Mouse (Mus musculus) heart, adult 2 months (tissue): ENCODE results near the gene Rnf17. TPM values are rescaled to one million over a fixed set of nuclear protein-coding genes. Genes with fewer than 3 reads are reported as not detected.
A peak's percentile ranks its signal among the peaks of the same experiment; 100 is the strongest.

Experiments
- DNase-seq, 2 experiments: peaks; one replicate each; pipeline ENCODE4 v3.0.0; 2021
- H3K27ac ChIP-seq: fragments of 200-600 bp; 2 replicates; pipeline ENCODE4 v1.8.1; 2022
- H3K27me3 ChIP-seq: fragments of 200-500 bp; 2 replicates; pipeline ENCODE4 v1.6.1; 2012; ENCODE audit warnings: mild to moderate bottlenecking, low read length, inconsistent platforms, mixed read lengths; ENCODE audit not compliant: control insufficient read depth, insufficient read depth
- H3K36me3 ChIP-seq: fragments of 200-500 bp; 2 replicates; pipeline ENCODE4 v1.6.1; 2012; ENCODE audit warnings: low read length, inconsistent platforms; ENCODE audit not compliant: control insufficient read depth, insufficient read depth
- H3K4me1 ChIP-seq: fragments of 200-500 bp; 2 replicates; pipeline ENCODE4 v1.6.1; 2011; ENCODE audit warnings: low read length; ENCODE audit not compliant: control insufficient read depth, insufficient read depth
- H3K4me3 ChIP-seq: fragments of 200-600 bp; 2 replicates; pipeline ENCODE4 v1.8.1; 2022
- H3K79me2 ChIP-seq: fragments of 200-500 bp; replicated peaks from 2 replicates; pipeline ENCODE4 v1.6.1; 2012; ENCODE audit warnings: mild to moderate bottlenecking, inconsistent platforms, low read length, moderate library complexity, mixed read lengths; ENCODE audit not compliant: control insufficient read depth, insufficient read depth
- H3K9ac ChIP-seq: fragments of 200-500 bp; 2 replicates; pipeline ENCODE4 v1.6.1; 2012; ENCODE audit warnings: low read depth, mild to moderate bottlenecking, control low read depth, inconsistent platforms, low read length, mixed read lengths
- CTCF ChIP-seq: fragments of 200-600 bp; IDR thresholded peaks from 2 replicates; pipeline ENCODE4 v1.8.1; 2022; ENCODE audit warnings: antibody characterized with exemption, mild to moderate bottlenecking, moderate library complexity
- EP300 ChIP-seq: fragments of 200-500 bp; IDR thresholded peaks from 2 replicates; pipeline ENCODE4 v1.6.1; 2011; ENCODE audit warnings: low read depth, low read length, control low read depth; ENCODE audit not compliant: insufficient read depth
- POLR2A ChIP-seq: fragments of 200-500 bp; IDR thresholded peaks from 2 replicates; pipeline ENCODE4 v1.6.1; 2011; ENCODE audit warnings: mild to moderate bottlenecking, low read depth, low read length, control low read depth; ENCODE audit not compliant: insufficient read depth
- WGBS: fragments of 180-500 bp; shearing (Covaris S2); methylation state at CpG from one replicate; pipeline ENCODE4 v1.1.7; 2018; 5-methylcytosine and 5-hydroxymethylcytosine counted together
- intact Hi-C: fragments of 180-260 bp; cut with DNase I; formaldehyde crosslinking; loops from one replicate; pipeline ENCODE4 v1.15.1; 2025
- polyA plus RNA-seq: library from polyadenylated mRNA; depleted of rRNA; stranded (reverse); fragments of >200 nt; gene quantifications from 2 replicates; pipeline ENCODE4 v1.2.3, GENCODE M21; 2012
- total RNA-seq, 2 experiments: library from RNA; stranded (reverse); gene quantifications; 2 replicates each; pipeline ENCODE4 v1.2.3; 2021

Gene Rnf17
- total and polyA plus RNA-seq, 3 experiments, result 0.06 to 0.34 (median 0.29) TPM

DNA sequence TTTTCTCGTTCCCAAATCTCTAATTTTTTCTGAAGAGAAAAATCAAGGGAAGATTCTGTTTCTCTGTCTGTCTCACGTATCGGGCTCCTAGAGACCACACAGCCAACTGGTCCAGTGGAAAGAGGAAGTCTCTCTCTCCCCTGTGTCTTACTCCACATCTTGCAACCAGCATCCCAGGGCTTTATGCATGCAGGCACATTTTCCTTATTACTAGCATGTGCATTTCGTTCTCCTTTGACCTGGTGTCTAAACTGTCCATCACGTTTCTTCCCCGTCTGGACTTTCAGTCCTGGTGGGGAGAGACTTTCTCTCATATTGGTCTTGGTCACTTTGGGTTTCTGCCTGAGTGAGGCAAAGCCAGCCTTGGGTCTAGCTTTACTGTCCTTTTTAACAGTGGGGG is 150.5 kb downstream of the Rnf17 start:
- Histone ChIP-seq H3K36me3 (no peaks in the 10 kb centered on the region), H3K27ac (no peak overlapping the region)

GRCm38 (mm10) chr14:56553331-56553730 is 150.9 kb downstream of the Rnf17 start:
- H3K4me3 ChIP-seq, result no peak overlapping the region
- H3K27me3 ChIP-seq, result no peaks in the 10 kb centered on the region
- no peaks in the 10 kb centered on the region for H3K36me3 ChIP-seq
- no peaks in the 10 kb centered on the region for H3K4me1 ChIP-seq
- no peak overlapping the region for H3K27ac ChIP-seq
- no peak overlapping the region for H3K9ac ChIP-seq
- no peaks in the 10 kb centered on the region for H3K79me2 ChIP-seq
- DNase-seq, result no peak
- TF ChIP-seq CTCF (no peak), EP300 (no peak), POLR2A (no peak)
- 94% methylated on average over 7 of the region's 7 CpGs for WGBS
- intact Hi-C loops, result no loop called here

More for the DNA sequence above, 150.5 kb downstream of the Rnf17 start:
- intact Hi-C loops, result no loop called here
- Histone ChIP-seq H3K4me3 (no peak overlapping the region), H3K27me3 (no peaks in the 10 kb centered on the region), H3K79me2 (no peaks in the 10 kb centered on the region), H3K9ac (no peak overlapping the region), H3K4me1 (no peaks in the 10 kb centered on the region)
- no peak for DNase-seq
- WGBS, result 94% methylated on average over 6 of the region's 6 CpGs
- no peak for TF ChIP-seq EP300
- TF ChIP-seq CTCF, result no peak
- no peak for TF ChIP-seq POLR2A

DNA sequence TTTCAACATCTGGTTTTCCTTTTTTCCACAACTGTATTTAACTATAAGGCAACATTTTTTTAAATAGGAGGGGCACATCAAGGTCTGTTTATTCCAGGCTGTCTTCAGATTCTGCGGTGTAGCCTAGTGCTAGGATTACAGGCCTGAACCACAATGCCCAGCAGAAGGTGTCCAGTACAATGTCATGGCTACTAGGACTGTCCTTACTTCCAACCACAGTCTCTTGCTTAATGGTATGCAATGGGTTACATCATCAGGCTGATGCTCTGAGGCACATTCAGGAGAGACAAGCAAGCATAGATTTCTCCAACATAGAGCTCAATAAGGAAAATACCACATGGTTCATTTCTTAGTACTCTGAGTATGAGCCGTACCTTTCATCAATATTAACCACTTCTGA is 152.3 kb downstream of the Rnf17 start:
- Histone ChIP-seq H3K9ac (no peak overlapping the region), H3K36me3 (no peaks in the 10 kb centered on the region), H3K79me2 (no peaks in the 10 kb centered on the region), H3K27me3 (no peaks in the 10 kb centered on the region), H3K4me3 (no peak overlapping the region), H3K27ac (no peak overlapping the region), H3K4me1 (no peaks in the 10 kb centered on the region)
- DNase-seq, result no peak
- intact Hi-C loops, result no loop called here
- no peak for TF ChIP-seq EP300
- TF ChIP-seq POLR2A, result no peak
- TF ChIP-seq CTCF, result no peak
- 93% methylated on average over 2 of the region's 2 CpGs for WGBS

DNA sequence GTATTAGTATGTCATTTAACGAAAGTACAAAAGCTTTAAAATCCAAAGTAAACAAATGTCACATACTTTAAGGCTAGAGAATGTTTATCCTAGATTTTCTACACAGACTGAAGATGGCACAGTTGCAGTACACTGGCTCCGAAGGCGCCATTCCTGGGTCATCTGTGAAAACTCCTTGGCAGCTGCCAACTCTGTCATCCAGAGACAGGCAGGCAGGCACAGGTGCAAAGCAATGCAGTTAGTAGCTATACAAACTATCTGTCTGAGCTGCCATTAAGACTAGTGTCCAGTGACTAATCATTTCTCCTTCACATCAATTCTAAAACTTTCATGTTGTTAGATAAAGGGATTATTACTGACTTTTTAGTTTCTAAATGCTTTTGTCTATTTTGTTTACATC is 156.8 kb downstream of the Rnf17 start:
- Histone ChIP-seq H3K79me2 (no peaks in the 10 kb centered on the region), H3K4me1 (no peaks in the 10 kb centered on the region), H3K9ac (no peak overlapping the region), H3K4me3 (no peak overlapping the region), H3K36me3 (no peaks in the 10 kb centered on the region), H3K27ac (no peak overlapping the region), H3K27me3 (no peaks in the 10 kb centered on the region)
- intact Hi-C loops, result no loop called here
- no peak for DNase-seq
- WGBS, result 90% methylated on average over 3 of the region's 3 CpGs
- TF ChIP-seq POLR2A (no peak), CTCF (no peak), EP300 (no peak)

DNA sequence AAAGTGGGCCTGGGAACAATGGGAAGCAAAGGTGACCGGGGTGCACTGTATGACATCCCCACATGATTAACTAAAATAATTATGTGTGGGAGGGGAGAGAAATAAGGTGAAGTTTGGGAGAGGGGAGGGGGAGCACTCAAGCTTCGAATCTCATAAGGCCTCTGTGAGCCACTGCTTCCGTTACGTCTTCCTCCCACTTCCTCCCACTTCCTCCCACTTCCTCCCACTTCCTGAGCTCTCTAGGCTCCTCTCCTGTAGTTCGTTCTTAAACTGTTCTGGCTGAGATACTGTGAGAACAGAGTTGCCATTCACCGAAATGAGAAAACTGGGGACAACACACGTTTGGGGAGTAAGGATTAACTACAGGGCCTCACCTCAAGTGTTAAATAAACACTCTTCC is 165.1 kb downstream of the Rnf17 start:
- DNase-seq, result no peak
- Histone ChIP-seq H3K9ac (no peak overlapping the region), H3K4me3 (no peak overlapping the region), H3K27me3 (no peaks in the 10 kb centered on the region), H3K27ac (peak overlapping the region; percentile 49), H3K79me2 (no peaks in the 10 kb centered on the region), H3K36me3 (no peaks in the 10 kb centered on the region), H3K4me1 (no peaks in the 10 kb centered on the region)
- intact Hi-C loops, result no loop called here
- TF ChIP-seq CTCF, result no peak
- no peak for TF ChIP-seq POLR2A
- no peak for TF ChIP-seq EP300
- 38% methylated on average over 7 of the region's 7 CpGs for WGBS

DNA sequence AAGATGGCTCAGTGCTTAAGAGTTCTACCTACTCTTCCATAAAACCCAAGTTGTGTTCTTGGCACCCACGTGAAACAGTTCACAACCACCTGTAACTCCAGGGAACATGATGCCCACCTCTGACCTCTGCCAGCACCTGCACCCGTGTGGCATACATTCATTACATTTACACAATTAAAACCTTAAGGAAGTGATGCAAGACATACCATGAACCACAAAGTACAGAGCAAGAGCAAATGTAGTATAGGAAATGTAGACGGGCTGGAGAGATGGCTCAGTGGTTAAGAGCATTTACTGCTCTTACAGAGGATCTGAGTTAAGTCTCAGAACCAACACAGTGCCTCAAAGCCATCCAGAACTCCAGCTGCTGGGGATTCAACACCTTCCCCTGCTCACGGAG is 166.7 kb downstream of the Rnf17 start:
- WGBS, result 84% methylated on average over 4 of the region's 4 CpGs
- H3K4me3 ChIP-seq, result no peak overlapping the region
- H3K27ac ChIP-seq, result no peak overlapping the region
- no peaks in the 10 kb centered on the region for H3K79me2 ChIP-seq
- no peak overlapping the region for H3K9ac ChIP-seq
- no peaks in the 10 kb centered on the region for H3K4me1 ChIP-seq
- DNase-seq, result no peak
- TF ChIP-seq EP300, result no peak
- TF ChIP-seq CTCF, result no peak
- no peak for TF ChIP-seq POLR2A
- no peaks in the 10 kb centered on the region for H3K36me3 ChIP-seq
- intact Hi-C loops, result no loop called here
- no peaks in the 10 kb centered on the region for H3K27me3 ChIP-seq
